Mouse (Mus musculus) intestine, embryonic 16.5 days (tissue): ENCODE results near the gene Olfr1043. TPM values are rescaled to one million over a fixed set of nuclear protein-coding genes. Genes with fewer than 3 reads are reported as not detected.

ENCODE experiments used
- polyA plus RNA-seq: library from polyadenylated mRNA; unstranded; fragments of >200 nt; fragmentation: Nextera tagmentation; extraction: Ambion mirVana; gene quantifications from 2 replicates; pipeline ENCODE4 v1.2.1, GENCODE M21; 2015

The Olfr1043 gene
- polyA plus RNA-seq, 1 experiment from 2014 or later = not detected

Other genes with a start within 250 kb of the Olfr1043 start
- gene Olfr1026, start 246.0 kb downstream of the Olfr1043 start, polyA plus RNA-seq = not detected in 2 replicates
- gene Olfr1028, start 217.1 kb downstream of the Olfr1043 start, polyA plus RNA-seq = not detected in 2 replicates
- not detected in 2 replicates for gene Olfr1029, start 193.6 kb downstream of the Olfr1043 start, polyA plus RNA-seq
- gene Olfr1030, start 188.2 kb downstream of the Olfr1043 start, polyA plus RNA-seq = not detected in 2 replicates
- gene Olfr1031, start 177.2 kb downstream of the Olfr1043 start, polyA plus RNA-seq = not detected in 2 replicates
- gene Olfr1032, start 162.0 kb downstream of the Olfr1043 start, polyA plus RNA-seq = not detected in 2 replicates
- gene Olfr1033, start 146.9 kb downstream of the Olfr1043 start, polyA plus RNA-seq = 1.6 and 3.0 TPM in 2 replicates
- gene Olfr1034, start 121.7 kb downstream of the Olfr1043 start, polyA plus RNA-seq = 0.02 TPM in 1 of 2 replicates, not detected in the other
- gene Olfr1036, start 93.5 kb downstream of the Olfr1043 start, polyA plus RNA-seq = not detected in 2 replicates
- not detected in 2 replicates for gene Olfr1037, start 80.1 kb downstream of the Olfr1043 start, polyA plus RNA-seq
- not detected in 2 replicates for gene Olfr1039, start 31.6 kb downstream of the Olfr1043 start, polyA plus RNA-seq
- gene Olfr1040, start 20.8 kb downstream of the Olfr1043 start, polyA plus RNA-seq = not detected in 2 replicates
- not detected in 2 replicates for gene Olfr1042, start 5.7 kb downstream of the Olfr1043 start, polyA plus RNA-seq
- gene Olfr1044, start 10.3 kb upstream of the Olfr1043 start, polyA plus RNA-seq = not detected in 2 replicates
- not detected in 2 replicates for gene Olfr52, start 18.2 kb upstream of the Olfr1043 start, polyA plus RNA-seq
- gene Olfr1045, start 35.5 kb upstream of the Olfr1043 start, polyA plus RNA-seq = not detected in 2 replicates
- gene Olfr1046, start 51.8 kb upstream of the Olfr1043 start, polyA plus RNA-seq = not detected in 2 replicates
- not detected in 2 replicates for gene Olfr1047, start 63.9 kb upstream of the Olfr1043 start, polyA plus RNA-seq
- not detected in 2 replicates for gene Olfr1048, start 72.8 kb upstream of the Olfr1043 start, polyA plus RNA-seq
- gene Olfr1049, start 90.8 kb upstream of the Olfr1043 start, polyA plus RNA-seq = not detected in 2 replicates
- gene Olfr1051, start 111.6 kb upstream of the Olfr1043 start, polyA plus RNA-seq = not detected in 2 replicates
- not detected in 2 replicates for gene Olfr1052, start 124.9 kb upstream of the Olfr1043 start, polyA plus RNA-seq
- gene Olfr1053, start 147.8 kb upstream of the Olfr1043 start, polyA plus RNA-seq = not detected in 2 replicates
- gene Olfr1054, start 167.9 kb upstream of the Olfr1043 start, polyA plus RNA-seq = not detected in 2 replicates
- not detected in 2 replicates for gene Olfr1055, start 182.8 kb upstream of the Olfr1043 start, polyA plus RNA-seq
- not detected in 2 replicates for gene Olfr1056, start 194.9 kb upstream of the Olfr1043 start, polyA plus RNA-seq
- gene Olfr1057, start 210.9 kb upstream of the Olfr1043 start, polyA plus RNA-seq = not detected in 2 replicates
- gene Olfr1058, start 221.0 kb upstream of the Olfr1043 start, polyA plus RNA-seq = not detected in 2 replicates
- not detected in 2 replicates for gene Olfr1061, start 246.5 kb upstream of the Olfr1043 start, polyA plus RNA-seq